Mouse (Mus musculus) olfactory bulb, adult 2 months (tissue): ENCODE data around the gene Kmt5a.

Experiments
- CTCF ChIP-seq: fragments of 200-500 bp; IDR thresholded peaks from 2 replicates; pipeline ENCODE4 v1.5.1; 2012; ENCODE audit warnings: low read depth, mild to moderate bottlenecking, low read length, moderate library complexity; ENCODE audit not compliant: insufficient read depth
- POLR2A ChIP-seq: fragments of 200-500 bp; IDR thresholded peaks from 2 replicates; pipeline ENCODE4 v1.6.1; 2012; ENCODE audit warnings: mild to moderate bottlenecking, low read depth, low read length, moderate library complexity; ENCODE audit not compliant: insufficient read depth

DNA sequence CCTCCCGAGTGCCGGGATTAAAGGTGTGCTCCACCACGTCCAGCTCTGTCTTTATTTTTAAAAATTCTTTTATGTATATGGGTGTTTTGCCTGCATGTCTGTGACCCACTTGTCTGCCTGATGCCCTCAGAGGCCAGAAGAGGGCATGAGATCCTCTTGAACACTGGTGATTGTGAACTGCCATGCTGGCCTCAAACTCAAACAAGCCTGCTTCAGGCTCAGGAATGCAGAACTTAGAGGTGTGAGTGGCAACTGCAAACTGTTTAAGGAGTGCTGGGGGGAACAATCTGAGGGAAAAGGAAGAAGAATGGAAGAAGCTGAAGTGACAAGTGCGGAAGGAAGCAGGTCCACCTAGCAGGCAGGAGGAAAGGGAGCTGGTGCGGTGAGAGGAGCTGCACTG lies 1.5 kb upstream of the Kmt5a start:
- no peak for TF ChIP-seq CTCF
- no peak for TF ChIP-seq POLR2A
